12 mouse cellular contexts compared by ENCODE assay signal in genomic region chr1:150556621-150557020, GRCm38 (mm10).
"Had no signal": no experiment of that assay in that cellular context is flagged by ENCODE, and none has a peak within 500 bp of the region (broad histone marks: within the 10 kb centered on the region; RNA-seq: fewer than 3 reads in every experiment).

No protein-coding gene starts in this region.

- H3K27ac ChIP-seq: limb, embryonic 13.5 days; liver, embryonic 15.5 days; macrophage; midbrain, embryonic 12.5 days had no signal

- H3K9ac ChIP-seq: limb, embryonic 13.5 days; liver, embryonic 15.5 days; midbrain, embryonic 12.5 days had no signal

- H3K9me3 ChIP-seq: limb, embryonic 13.5 days; liver, embryonic 15.5 days; midbrain, embryonic 12.5 days had no signal

- H3K4me3 ChIP-seq: limb, embryonic 13.5 days; liver, embryonic 15.5 days; midbrain, embryonic 12.5 days had no signal

- H3K4me2 ChIP-seq: limb, embryonic 13.5 days; liver, embryonic 11.5 days; liver, embryonic 15.5 days; midbrain, embryonic 12.5 days had no signal

- H3K4me1 ChIP-seq: limb, embryonic 13.5 days; liver, embryonic 15.5 days; midbrain, embryonic 12.5 days had no signal

- DNase-seq: kidney, adult 9 months; kidney, postnatal 14 days; left cerebral cortex, postnatal 4 days; lung, adult 2 months; lung, postnatal 10 days; right cerebral cortex, postnatal 14 days; thymus, postnatal 4 days had no signal

- H3K27me3 ChIP-seq: limb, embryonic 13.5 days; liver, embryonic 15.5 days; midbrain, embryonic 12.5 days had no signal

- H3K36me3 ChIP-seq: liver, embryonic 15.5 days; midbrain, embryonic 12.5 days had no signal
